Mouse (Mus musculus): ENCODE measurements around the gene Psma4. TPM values are rescaled to one million over a fixed set of nuclear protein-coding genes. Genes with fewer than 3 reads are reported as not detected.

Gene Psma4
- polyA plus RNA-seq, 1 experiment from 2014 or later: 239 TPM

DNA sequence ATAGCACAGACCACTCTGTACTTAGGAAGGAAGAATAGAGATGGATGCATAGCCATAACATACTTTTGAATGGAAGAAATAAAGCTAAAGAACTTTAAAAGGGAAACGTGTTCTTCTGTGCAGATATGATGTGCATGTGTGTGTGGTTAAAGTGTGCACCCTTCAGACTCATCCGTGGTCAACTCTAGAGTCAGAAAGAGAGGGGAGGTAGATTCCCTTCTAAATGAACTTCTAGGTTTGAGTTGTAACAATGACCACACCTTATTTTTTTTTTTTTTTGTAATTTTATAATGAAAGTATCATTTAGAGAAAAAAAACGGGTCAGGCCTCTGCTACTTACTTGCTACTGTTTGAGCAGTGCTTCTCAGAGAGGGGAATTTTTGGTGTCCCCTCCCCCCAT, 39.8 kb downstream of the Psma4 start:
- H3K4me2 ChIP-seq (ENCODE audit: low read length): no peak overlapping the region
- no peak overlapping the region for H3K9ac ChIP-seq (ENCODE audit: low read length)
- ATAC-seq (ENCODE audit: insufficient number of reproducible peaks, insufficient read depth, low FRiP score, low read depth): no peak
- WGBS: 69% methylated on average over 3 of the region's 3 CpGs
- no peak overlapping the region for H3K27ac ChIP-seq (replicated peaks in 1 of 2; ENCODE audit: control insufficient read depth in 1 of 2, insufficient read depth in 1 of 2, low read depth in 2 of 2, low read length in 2 of 2)
- no peaks in the 10 kb centered on the region for H3K9me3 ChIP-seq (ENCODE audit: control insufficient read depth, low read length)
- H3K4me3 ChIP-seq (ENCODE audit: control insufficient read depth in 1 of 2, insufficient read depth in 1 of 2, low read depth in 1 of 2, low read length in 2 of 2): no peak overlapping the region
- no peaks in the 10 kb centered on the region for H3K36me3 ChIP-seq (ENCODE audit: control insufficient read depth, insufficient read depth, low read length)
- H3K27me3 ChIP-seq (ENCODE audit: control insufficient read depth, insufficient read depth, low read length): no peaks in the 10 kb centered on the region
- no peaks in the 10 kb centered on the region for H3K4me1 ChIP-seq (ENCODE audit: control insufficient read depth in 2 of 2, insufficient read depth in 2 of 2, low read length in 2 of 2)

DNA sequence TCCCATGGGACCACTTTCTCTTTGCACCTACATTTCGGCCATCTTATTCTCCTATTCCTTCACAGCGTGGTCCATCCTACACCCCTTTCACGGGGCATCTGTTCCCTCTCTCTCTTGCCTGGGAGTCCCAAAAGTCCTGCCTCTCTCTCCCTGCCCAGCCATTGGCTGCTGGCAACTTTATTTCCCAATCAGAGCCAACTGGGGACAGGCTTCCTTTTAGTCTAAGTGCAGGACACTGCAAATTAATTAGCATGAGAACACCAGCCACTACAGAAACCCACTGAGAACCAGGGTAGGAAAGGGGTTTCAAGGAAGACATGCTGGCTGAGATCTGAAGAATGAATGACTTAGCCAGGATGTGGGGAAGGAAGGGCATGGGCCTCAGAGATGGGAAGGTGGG, 43.8 kb downstream of the Psma4 start:
- ATAC-seq (ENCODE audit: insufficient number of reproducible peaks, insufficient read depth, low FRiP score, low read depth): no peak
- Histone ChIP-seq H3K9ac (ENCODE audit: low read length) (no peak overlapping the region), H3K27ac (replicated peaks in 1 of 2; ENCODE audit: control insufficient read depth in 1 of 2, insufficient read depth in 1 of 2, low read depth in 2 of 2, low read length in 2 of 2) (no peak overlapping the region), H3K4me1 (ENCODE audit: control insufficient read depth in 2 of 2, insufficient read depth in 2 of 2, low read length in 2 of 2) (no peaks in the 10 kb centered on the region), H3K36me3 (ENCODE audit: control insufficient read depth, insufficient read depth, low read length) (no peaks in the 10 kb centered on the region), H3K4me2 (ENCODE audit: low read length) (no peak overlapping the region), H3K9me3 (ENCODE audit: control insufficient read depth, low read length) (no peaks in the 10 kb centered on the region), H3K27me3 (ENCODE audit: control insufficient read depth, insufficient read depth, low read length) (no peaks in the 10 kb centered on the region), H3K4me3 (ENCODE audit: control insufficient read depth in 1 of 2, insufficient read depth in 1 of 2, low read depth in 1 of 2, low read length in 2 of 2) (no peak overlapping the region)
- WGBS: 55% methylated on average over 3 of the region's 3 CpGs

DNA sequence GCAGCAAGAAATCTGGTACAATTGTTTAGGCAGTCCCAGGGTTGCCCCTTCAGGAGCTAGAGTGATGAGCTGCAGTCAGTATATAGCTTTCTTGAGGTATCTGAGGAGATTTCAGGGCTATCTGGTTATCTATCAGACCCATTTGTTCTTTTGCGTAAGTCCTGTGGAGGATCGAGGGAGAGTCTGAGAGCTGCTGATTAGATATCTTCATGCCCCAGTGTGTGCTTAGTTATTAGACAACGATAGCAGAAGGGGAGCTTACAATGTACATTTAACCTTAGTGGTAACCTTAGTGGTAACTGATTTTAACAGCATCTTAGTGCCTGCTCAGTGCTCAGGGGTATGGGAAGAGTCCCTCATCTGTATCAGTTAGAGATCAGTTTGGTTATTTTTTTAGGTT, 45.1 kb downstream of the Psma4 start:
- H3K9me3 ChIP-seq (ENCODE audit: control insufficient read depth, low read length): no peaks in the 10 kb centered on the region
- H3K4me3 ChIP-seq (ENCODE audit: control insufficient read depth in 1 of 2, insufficient read depth in 1 of 2, low read depth in 1 of 2, low read length in 2 of 2): no peak overlapping the region
- H3K9ac ChIP-seq (ENCODE audit: low read length): no peak overlapping the region
- ATAC-seq (ENCODE audit: insufficient number of reproducible peaks, insufficient read depth, low FRiP score, low read depth): no peak
- no peaks in the 10 kb centered on the region for H3K36me3 ChIP-seq (ENCODE audit: control insufficient read depth, insufficient read depth, low read length)
- 31% methylated on average over 3 of the region's 3 CpGs for WGBS
- no peaks in the 10 kb centered on the region for H3K27me3 ChIP-seq (ENCODE audit: control insufficient read depth, insufficient read depth, low read length)
- no peak overlapping the region for H3K27ac ChIP-seq (replicated peaks in 1 of 2; ENCODE audit: control insufficient read depth in 1 of 2, insufficient read depth in 1 of 2, low read depth in 2 of 2, low read length in 2 of 2)
- H3K4me2 ChIP-seq (ENCODE audit: low read length): no peak overlapping the region
- H3K4me1 ChIP-seq (ENCODE audit: control insufficient read depth in 2 of 2, insufficient read depth in 2 of 2, low read length in 2 of 2): no peaks in the 10 kb centered on the region

DNA sequence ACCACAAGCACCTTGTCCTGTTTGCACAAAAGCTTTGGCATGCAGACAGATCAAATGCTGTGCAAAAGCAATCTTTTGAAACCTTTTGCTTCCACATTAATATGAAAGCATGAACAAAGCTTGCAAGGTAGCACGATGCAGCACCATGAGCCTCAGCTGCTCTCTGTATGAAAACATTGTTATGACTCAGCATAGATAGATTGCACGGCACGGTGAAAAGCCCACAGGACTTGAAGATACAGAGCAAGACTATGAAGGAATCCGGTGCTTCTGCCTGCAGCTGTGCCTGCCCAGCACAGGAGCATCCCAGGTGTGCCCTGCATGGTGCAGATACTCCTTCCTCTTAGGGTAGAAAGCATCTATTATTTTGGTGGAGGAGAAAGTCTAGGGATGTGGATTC, 53.0 kb downstream of the Psma4 start:
- no peaks in the 10 kb centered on the region for H3K27me3 ChIP-seq (ENCODE audit: control insufficient read depth, insufficient read depth, low read length)
- WGBS: 70% methylated on average over 4 of the region's 4 CpGs
- H3K9me3 ChIP-seq (ENCODE audit: control insufficient read depth, low read length): no peaks in the 10 kb centered on the region
- no peaks in the 10 kb centered on the region for H3K36me3 ChIP-seq (ENCODE audit: control insufficient read depth, insufficient read depth, low read length)
- no peak overlapping the region for H3K27ac ChIP-seq (replicated peaks in 1 of 2; ENCODE audit: control insufficient read depth in 1 of 2, insufficient read depth in 1 of 2, low read depth in 2 of 2, low read length in 2 of 2)
- no peak for ATAC-seq (ENCODE audit: insufficient number of reproducible peaks, insufficient read depth, low FRiP score, low read depth)
- no peaks in the 10 kb centered on the region for H3K4me1 ChIP-seq (ENCODE audit: control insufficient read depth in 2 of 2, insufficient read depth in 2 of 2, low read length in 2 of 2)
- H3K4me2 ChIP-seq (ENCODE audit: low read length): no peak overlapping the region
- no peak overlapping the region for H3K4me3 ChIP-seq (ENCODE audit: control insufficient read depth in 1 of 2, insufficient read depth in 1 of 2, low read depth in 1 of 2, low read length in 2 of 2)
- no peak overlapping the region for H3K9ac ChIP-seq (ENCODE audit: low read length)

Other genes starting within 250 kb of the Psma4 start
- 103 and 105 TPM in 2 replicates for gene Wdr61, start 216.3 kb upstream of the Psma4 start, polyA plus RNA-seq (2014; fragmentation: Nextera tagmentation; extraction: Ambion mirVana)
- gene Crabp1, start 186.0 kb upstream of the Psma4 start, polyA plus RNA-seq (2014; fragmentation: Nextera tagmentation; extraction: Ambion mirVana): 7.0 and 13.8 TPM in 2 replicates
- gene Ireb2, start 87.0 kb upstream of the Psma4 start, polyA plus RNA-seq (2014; fragmentation: Nextera tagmentation; extraction: Ambion mirVana): 28.4 and 31.0 TPM in 2 replicates
- 2.8 and 3.1 TPM in 2 replicates for gene Hykk, start 33.5 kb upstream of the Psma4 start, polyA plus RNA-seq (2014; fragmentation: Nextera tagmentation; extraction: Ambion mirVana)
- 1.2 and 1.3 TPM in 2 replicates for gene AY074887, start 208 bp downstream of the Psma4 start, polyA plus RNA-seq (2014; fragmentation: Nextera tagmentation; extraction: Ambion mirVana)
- gene Chrna5, start 30.1 kb downstream of the Psma4 start, polyA plus RNA-seq (2014; fragmentation: Nextera tagmentation; extraction: Ambion mirVana): 0.16 and 0.27 TPM in 2 replicates
- gene Chrna3, start 75.8 kb downstream of the Psma4 start, polyA plus RNA-seq (2014; fragmentation: Nextera tagmentation; extraction: Ambion mirVana): 0.05 and 0.66 TPM in 2 replicates
- gene Chrnb4, start 98.0 kb downstream of the Psma4 start, polyA plus RNA-seq (2014; fragmentation: Nextera tagmentation; extraction: Ambion mirVana): 0.32 and 0.68 TPM in 2 replicates
- 33.5 and 36.3 TPM in 2 replicates for gene Ube2q2, start 198.1 kb downstream of the Psma4 start, polyA plus RNA-seq (2014; fragmentation: Nextera tagmentation; extraction: Ambion mirVana)